Mouse (Mus musculus) liver, adult 2 months (tissue): Measurements from ENCODE around the gene Atp1b2. TPM values are rescaled to one million over a fixed set of nuclear protein-coding genes. Genes with fewer than 3 reads are reported as not detected.

Experiments used
- DNase-seq: peaks from one replicate; pipeline ENCODE4 v3.0.0-alpha.2; 2011; ENCODE audit warnings: low read depth, low spot score; ENCODE audit errors: extremely low read depth
- H3K27ac ChIP-seq: fragments of 200-500 bp; replicated peaks from 2 replicates; pipeline ENCODE4 v1.5.1; 2012; ENCODE audit warnings: low read depth, mild to moderate bottlenecking, control low read depth, inconsistent platforms, low read length; ENCODE audit not compliant: insufficient read depth
- H3K27me3 ChIP-seq: fragments of 200-500 bp; 2 replicates; pipeline ENCODE4 v1.6.1; 2012; ENCODE audit warnings: mild to moderate bottlenecking, moderate library complexity, low read length, inconsistent platforms; ENCODE audit not compliant: control insufficient read depth, insufficient read depth
- H3K36me3 ChIP-seq: fragments of 200-500 bp; 2 replicates; pipeline ENCODE4 v1.6.1; 2012; ENCODE audit warnings: low read length, inconsistent platforms; ENCODE audit not compliant: control insufficient read depth, insufficient read depth
- H3K4me1 ChIP-seq: fragments of 200-500 bp; 2 replicates; pipeline ENCODE4 v1.6.1; 2011; ENCODE audit warnings: low read length; ENCODE audit not compliant: control insufficient read depth, insufficient read depth
- H3K4me3 ChIP-seq: fragments of 200-500 bp; 2 replicates; pipeline ENCODE4 v1.5.1; 2011; ENCODE audit warnings: low read depth, mild to moderate bottlenecking, control low read depth, low read length, moderate library complexity; ENCODE audit not compliant: insufficient read depth
- H3K79me2 ChIP-seq: fragments of 200-500 bp; 2 replicates; pipeline ENCODE4 v1.6.1; 2012; ENCODE audit warnings: inconsistent platforms, mild to moderate bottlenecking, low read length, moderate library complexity; ENCODE audit not compliant: control insufficient read depth, insufficient read depth
- H3K9ac ChIP-seq: fragments of 200-500 bp; 2 replicates; pipeline ENCODE4 v1.6.1; 2012; ENCODE audit warnings: low read depth, mild to moderate bottlenecking, control low read depth, inconsistent platforms, low read length
- CTCF ChIP-seq: fragments of 200-500 bp; IDR thresholded peaks from 2 replicates; pipeline ENCODE4 v1.5.1; 2011; ENCODE audit warnings: low read depth, low read length, control low read depth
- POLR2A ChIP-seq: fragments of 200-500 bp; IDR thresholded peaks from 2 replicates; pipeline ENCODE4 v1.6.1; 2011; ENCODE audit warnings: low read length, control low read depth; ENCODE audit not compliant: insufficient read depth; ENCODE audit errors: extremely low read depth
- WGBS: fragments of 180-500 bp; shearing (Covaris S2); methylation state at CpG from one replicate; pipeline ENCODE4 v1.1.7; 2018; 5-methylcytosine and 5-hydroxymethylcytosine counted together
- polyA plus RNA-seq: library from polyadenylated mRNA; depleted of rRNA; stranded (reverse); fragments of >200 nt; gene quantifications from 2 replicates; pipeline ENCODE4 v1.2.3, GENCODE M21; 2012
- total RNA-seq: library from RNA; depleted of rRNA; stranded (reverse); fragments of >200 nt; gene quantifications from 2 replicates; pipeline ENCODE4 v1.2.3, GENCODE M21; 2014

The Atp1b2 gene
- total and polyA plus RNA-seq, 2 experiments = 0.18 to 0.40 TPM

- Histone ChIP-seq H3K79me2 (peaks cover 11% of the 10 kb centered on the region), H3K27me3 (no peaks in the 10 kb centered on the region), H3K4me1 (peaks cover 2% of the 10 kb centered on the region; the same call in 1 of the 2 replicates), H3K27ac (no peak overlapping the region), H3K4me3 (no peak overlapping the region), H3K36me3 (peaks cover 28% of the 10 kb centered on the region), H3K9ac (no peak overlapping the region)
- peak; percentile 10 for DNase-seq
- 81% methylated on average over 7 of the region's 7 CpGs for WGBS
- no peak for TF ChIP-seq POLR2A
- TF ChIP-seq CTCF = no peak
These were observed 19.9 kb downstream of the Atp1b2 start for GRCm38 (mm10) chr11:69585718-69586325.

DNA sequence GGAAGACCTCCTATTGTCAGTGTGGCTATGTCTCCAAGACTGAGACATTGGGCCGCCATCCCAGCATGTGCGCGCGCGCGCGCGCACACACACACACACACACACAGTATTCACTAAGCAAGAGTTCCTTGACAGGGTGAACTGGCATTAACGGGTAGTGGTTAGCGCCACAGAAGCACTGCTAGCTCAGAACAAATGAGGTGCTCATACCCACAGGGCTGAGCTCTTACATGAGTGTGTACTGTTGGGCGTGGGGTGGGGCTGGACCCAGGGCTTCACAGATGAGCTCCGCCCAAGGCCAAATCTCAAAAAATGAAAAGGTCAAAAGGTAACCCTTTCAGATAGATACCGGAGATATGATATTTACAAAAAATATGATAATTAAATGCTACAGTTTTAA lies 20.8 kb downstream of the Atp1b2 start:
- 97% methylated on average over 13 of the region's 13 CpGs for WGBS
- Histone ChIP-seq H3K4me3 (no peak overlapping the region), H3K36me3 (peaks cover 23% of the 10 kb centered on the region), H3K4me1 (peaks cover 2% of the 10 kb centered on the region; the same call in 1 of the 2 replicates), H3K79me2 (peaks cover 11% of the 10 kb centered on the region), H3K27ac (no peak overlapping the region), H3K9ac (no peak overlapping the region), H3K27me3 (no peaks in the 10 kb centered on the region)
- no peak for DNase-seq
- TF ChIP-seq CTCF (no peak), POLR2A (no peak)

DNA sequence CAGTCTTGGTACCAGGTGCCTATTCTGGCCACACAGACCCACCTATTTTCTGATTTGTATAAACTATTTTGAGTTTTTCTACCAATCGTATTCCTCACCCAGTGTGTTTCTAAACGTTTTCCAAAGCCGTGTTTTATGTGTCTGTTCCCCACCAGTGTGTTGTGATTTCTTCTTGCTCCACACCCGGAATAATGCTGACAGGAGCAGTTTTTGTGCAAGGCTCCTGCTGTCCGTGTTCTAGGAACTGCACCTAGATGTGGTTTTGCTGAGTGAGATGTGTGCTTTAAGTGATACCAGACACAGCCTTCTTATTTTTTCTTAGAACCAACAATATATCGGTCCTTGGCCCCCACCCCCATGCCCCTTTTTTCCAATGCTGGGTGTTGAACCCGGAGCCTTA lies 21.7 kb downstream of the Atp1b2 start:
- Histone ChIP-seq H3K4me1 (peaks cover 2% of the 10 kb centered on the region; the same call in 1 of the 2 replicates), H3K36me3 (peaks cover 14% of the 10 kb centered on the region; the same call in 1 of the 2 replicates), H3K9ac (no peak overlapping the region), H3K4me3 (no peak overlapping the region), H3K27ac (no peak overlapping the region), H3K27me3 (no peaks in the 10 kb centered on the region), H3K79me2 (peaks cover 11% of the 10 kb centered on the region)
- no peak for DNase-seq
- TF ChIP-seq CTCF (no peak), POLR2A (no peak)
- whole genome bisulfite sequencing = 82% methylated on average over 7 of the region's 7 CpGs

- Histone ChIP-seq H3K27me3 (no peaks in the 10 kb centered on the region), H3K4me3 (no peak overlapping the region), H3K4me1 (peaks cover 6% of the 10 kb centered on the region), H3K36me3 (peaks cover 4% of the 10 kb centered on the region; the same call in 1 of the 2 replicates), H3K79me2 (peaks cover 18% of the 10 kb centered on the region), H3K27ac (no peak overlapping the region), H3K9ac (no peak overlapping the region)
- WGBS = 48% methylated on average over 9 of the region's 9 CpGs
- DNase-seq = no peak
- no peak for TF ChIP-seq CTCF
- no peak for TF ChIP-seq POLR2A
These were observed 23.4 kb downstream of the Atp1b2 start for GRCm38 (mm10) chr11:69582230-69582805.

DNA sequence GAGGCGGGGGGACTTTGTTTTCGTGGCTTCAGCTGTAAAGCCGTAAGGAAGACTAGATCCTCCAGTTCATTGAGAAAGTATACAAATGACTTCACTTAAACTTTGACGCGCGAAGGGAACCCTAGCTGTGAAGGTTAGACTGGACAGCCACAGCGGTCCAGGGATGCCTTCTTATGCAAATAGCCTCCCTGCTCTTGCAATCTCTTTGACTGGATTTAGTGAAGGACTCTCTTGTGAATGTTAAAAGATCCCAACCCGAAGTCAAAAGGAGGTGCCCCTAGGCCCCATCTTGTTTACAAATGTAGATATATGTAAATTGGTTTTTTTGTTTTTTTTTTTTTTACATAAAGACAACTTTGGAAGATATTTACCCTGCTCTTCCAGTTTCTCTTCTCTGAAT lies 23.9 kb downstream of the Atp1b2 start:
- Histone ChIP-seq H3K27ac (no peak overlapping the region), H3K79me2 (peaks cover 18% of the 10 kb centered on the region), H3K4me1 (peaks cover 6% of the 10 kb centered on the region), H3K4me3 (peak overlapping the region; percentile 74), H3K9ac (peak overlapping the region; percentile 59), H3K27me3 (no peaks in the 10 kb centered on the region), H3K36me3 (no peaks in the 10 kb centered on the region)
- TF ChIP-seq POLR2A (no peak), CTCF (no peak)
- no peak for DNase-seq
- under 1% methylated on average over 8 of the region's 8 CpGs for WGBS

- Histone ChIP-seq H3K79me2 (peaks cover 18% of the 10 kb centered on the region), H3K27ac (peak overlapping the region; percentile 85), H3K4me1 (peaks cover 6% of the 10 kb centered on the region), H3K9ac (peak overlapping the region; percentile 77), H3K4me3 (peak overlapping the region; percentile 74), H3K27me3 (no peaks in the 10 kb centered on the region), H3K36me3 (no peaks in the 10 kb centered on the region)
- TF ChIP-seq POLR2A (0 out of 2 replicates have a peak, but pooled peaks have one; percentile 16), CTCF (no peak)
- DNase-seq = peak; percentile 91
- WGBS = under 1% methylated on average over 36 of the region's 36 CpGs
These were observed 24.5 kb downstream of the Atp1b2 start for GRCm38 (mm10) chr11:69581147-69581688.
